Mouse (Mus musculus): ENCODE data around the gene Frmd4a.
A peak's percentile ranks its signal among the peaks of the same experiment; 100 is the strongest.

Gene Frmd4a

GRCm38 (mm10) chr2:4575163-4575562 is 557.6 kb downstream of the Frmd4a start:
- peak; percentile 96 for TF ChIP-seq NANOG (IDR thresholded peaks at IDR 0.05; ENCODE audit: borderline replicate concordance, low read length)
- TF ChIP-seq CTCF (conservative IDR thresholded peaks at IDR 0.05; ENCODE audit: low read length): no peak
- Histone ChIP-seq H3K4me3 (replicated peaks; ENCODE audit: low read length) (peak overlapping the region; percentile 11; the same call in 1 of the 2 replicates), H3K36me3 (ENCODE audit: insufficient read depth, low read length) (peaks cover 16% of the 10 kb centered on the region)

GRCm38 (mm10) chr2:4575975-4576374 is 558.5 kb downstream of the Frmd4a start:
- H3K4me3 ChIP-seq (replicated peaks; ENCODE audit: low read length): no peak overlapping the region
- no peak for TF ChIP-seq POU5F1 (IDR thresholded peaks at IDR 0.05; ENCODE audit: borderline replicate concordance, low read length)
- TF ChIP-seq CTCF (conservative IDR thresholded peaks at IDR 0.05; ENCODE audit: low read length): no peak
- no peak for TF ChIP-seq NANOG (IDR thresholded peaks at IDR 0.05; ENCODE audit: borderline replicate concordance, low read length)
- H3K36me3 ChIP-seq (ENCODE audit: insufficient read depth, low read length): peaks cover 16% of the 10 kb centered on the region
- peaks cover 90% of the 10 kb centered on the region for H3K4me1 ChIP-seq (replicated peaks; ENCODE audit: low read depth, low read length)
- H3K9me3 ChIP-seq (ENCODE audit: low read length): no peaks in the 10 kb centered on the region
- H3K27me3 ChIP-seq (ENCODE audit: insufficient read depth, low read length): no peaks in the 10 kb centered on the region

More at GRCm38 (mm10) chr2:4575163-4575562, 557.6 kb downstream of the Frmd4a start:
- Histone ChIP-seq H3K27me3 (ENCODE audit: insufficient read depth, low read length) (no peaks in the 10 kb centered on the region), H3K9me3 (ENCODE audit: low read length) (no peaks in the 10 kb centered on the region), H3K4me1 (replicated peaks; ENCODE audit: low read depth, low read length) (peaks cover 90% of the 10 kb centered on the region)

DNA sequence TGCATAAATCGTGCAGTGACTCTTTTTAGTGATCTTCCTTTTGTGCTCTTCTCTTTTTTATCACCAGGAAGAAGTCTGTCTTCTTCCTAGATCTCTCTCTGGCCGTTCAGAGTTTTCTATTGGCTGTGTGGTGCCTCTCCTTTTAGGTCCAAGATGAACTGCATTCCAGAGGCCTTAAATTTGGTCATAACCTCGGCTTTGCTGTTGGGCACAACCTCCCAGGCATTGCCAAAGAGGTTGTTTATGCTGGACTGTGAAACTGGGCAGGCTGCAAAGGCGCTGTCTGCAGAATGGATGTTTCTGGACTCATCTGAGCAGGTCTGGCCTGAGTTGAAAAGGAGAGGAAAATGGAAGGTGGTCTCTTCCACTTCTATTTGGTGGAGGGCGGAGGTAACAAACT is 560.8 kb downstream of the Frmd4a start:
- Histone ChIP-seq H3K9me3 (ENCODE audit: low read length) (no peaks in the 10 kb centered on the region), H3K4me3 (replicated peaks; ENCODE audit: low read length) (no peak overlapping the region), H3K27me3 (ENCODE audit: insufficient read depth, low read length) (no peaks in the 10 kb centered on the region), H3K36me3 (ENCODE audit: insufficient read depth, low read length) (0 out of 2 replicates have a peak, but pooled peaks cover 3% of the 10 kb centered on the region), H3K4me1 (replicated peaks; ENCODE audit: low read depth, low read length) (peaks cover 92% of the 10 kb centered on the region)
- TF ChIP-seq POU5F1 (IDR thresholded peaks at IDR 0.05; ENCODE audit: borderline replicate concordance, low read length) (no peak), NANOG (IDR thresholded peaks at IDR 0.05; ENCODE audit: borderline replicate concordance, low read length) (no peak), CTCF (conservative IDR thresholded peaks at IDR 0.05; ENCODE audit: low read length) (no peak)

GRCm38 (mm10) chr2:4579357-4580068 is 562.0 kb downstream of the Frmd4a start:
- Histone ChIP-seq H3K36me3 (ENCODE audit: insufficient read depth, low read length) (0 out of 2 replicates have a peak, but pooled peaks cover 2% of the 10 kb centered on the region), H3K4me1 (replicated peaks; ENCODE audit: low read depth, low read length) (peaks cover 81% of the 10 kb centered on the region), H3K27me3 (ENCODE audit: insufficient read depth, low read length) (no peaks in the 10 kb centered on the region), H3K4me3 (replicated peaks; ENCODE audit: low read length) (0 out of 2 replicates have a peak overlapping the region, but pooled peaks have one; percentile 17), H3K9me3 (ENCODE audit: low read length) (no peaks in the 10 kb centered on the region)
- TF ChIP-seq NANOG (IDR thresholded peaks at IDR 0.05; ENCODE audit: borderline replicate concordance, low read length) (no peak), POU5F1 (IDR thresholded peaks at IDR 0.05; ENCODE audit: borderline replicate concordance, low read length) (no peak), CTCF (conservative IDR thresholded peaks at IDR 0.05; ENCODE audit: low read length) (no peak)

- peaks cover 69% of the 10 kb centered on the region for H3K4me1 ChIP-seq (replicated peaks; ENCODE audit: low read depth, low read length)
- H3K4me3 ChIP-seq (replicated peaks; ENCODE audit: low read length): no peak overlapping the region
- H3K27me3 ChIP-seq (ENCODE audit: insufficient read depth, low read length): no peaks in the 10 kb centered on the region
- 0 out of 2 replicates have a peak, but pooled peaks cover 2% of the 10 kb centered on the region for H3K36me3 ChIP-seq (ENCODE audit: insufficient read depth, low read length)
- no peaks in the 10 kb centered on the region for H3K9me3 ChIP-seq (ENCODE audit: low read length)
- TF ChIP-seq POU5F1 (IDR thresholded peaks at IDR 0.05; ENCODE audit: borderline replicate concordance, low read length): no peak
- TF ChIP-seq NANOG (IDR thresholded peaks at IDR 0.05; ENCODE audit: borderline replicate concordance, low read length): no peak
- no peak for TF ChIP-seq CTCF (conservative IDR thresholded peaks at IDR 0.05; ENCODE audit: low read length)
Measured at GRCm38 (mm10) chr2:4580666-4581065, 563.1 kb downstream of the Frmd4a start.

DNA sequence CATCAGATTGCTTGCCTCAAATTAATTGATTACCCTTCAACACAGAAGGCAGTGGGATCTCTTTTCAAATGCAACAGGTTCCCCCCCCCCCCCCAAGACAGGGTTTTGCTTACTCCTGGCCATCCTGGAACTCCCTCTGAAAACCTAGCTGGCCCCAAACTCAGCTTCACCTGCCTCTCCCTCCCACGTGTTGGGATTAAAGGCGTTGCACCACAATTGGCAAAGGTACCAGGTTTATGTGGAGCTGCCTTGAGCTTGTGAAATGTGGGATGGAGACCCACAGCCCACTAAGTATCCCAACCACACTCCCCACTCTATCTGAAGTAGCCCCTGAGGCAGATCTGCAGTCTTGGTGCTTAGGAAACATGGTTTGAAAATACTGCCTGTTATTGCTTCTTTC is 565.4 kb downstream of the Frmd4a start:
- Histone ChIP-seq H3K27me3 (ENCODE audit: insufficient read depth, low read length) (no peaks in the 10 kb centered on the region), H3K9me3 (ENCODE audit: low read length) (no peaks in the 10 kb centered on the region), H3K4me1 (replicated peaks; ENCODE audit: low read depth, low read length) (peaks cover 69% of the 10 kb centered on the region), H3K36me3 (ENCODE audit: insufficient read depth, low read length) (peaks cover 6% of the 10 kb centered on the region; the same call in 1 of the 2 replicates), H3K4me3 (replicated peaks; ENCODE audit: low read length) (no peak overlapping the region)
- TF ChIP-seq CTCF (conservative IDR thresholded peaks at IDR 0.05; ENCODE audit: low read length) (no peak), POU5F1 (IDR thresholded peaks at IDR 0.05; ENCODE audit: borderline replicate concordance, low read length) (no peak), NANOG (IDR thresholded peaks at IDR 0.05; ENCODE audit: borderline replicate concordance, low read length) (no peak)

- Histone ChIP-seq H3K9me3 (ENCODE audit: low read length) (no peaks in the 10 kb centered on the region), H3K4me1 (replicated peaks; ENCODE audit: low read depth, low read length) (peaks cover 69% of the 10 kb centered on the region)
- TF ChIP-seq CTCF (conservative IDR thresholded peaks at IDR 0.05; ENCODE audit: low read length) (no peak), POU5F1 (IDR thresholded peaks at IDR 0.05; ENCODE audit: borderline replicate concordance, low read length) (no peak), NANOG (IDR thresholded peaks at IDR 0.05; ENCODE audit: borderline replicate concordance, low read length) (no peak)
Measured at GRCm38 (mm10) chr2:4584252-4584651, 566.7 kb downstream of the Frmd4a start.

DNA sequence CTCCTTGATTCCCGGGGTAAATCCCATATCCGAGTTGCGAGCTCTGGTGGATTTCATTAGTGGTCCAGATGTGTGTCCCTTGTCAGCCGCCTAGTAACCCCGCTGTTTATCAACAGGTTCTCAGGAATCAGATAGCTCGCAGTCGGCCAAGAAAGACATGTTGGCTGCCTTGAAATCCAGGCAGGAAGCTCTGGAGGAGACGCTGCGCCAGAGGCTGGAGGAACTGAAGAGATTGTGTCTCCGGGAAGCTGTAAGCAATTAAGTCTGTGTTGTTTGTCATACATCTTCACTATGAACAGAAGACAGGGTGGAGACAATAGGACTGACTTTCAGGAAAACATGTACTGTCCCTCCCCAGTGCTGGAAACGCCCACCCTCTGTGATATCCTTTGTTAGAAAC is 568.7 kb downstream of the Frmd4a start:
- H3K27me3 ChIP-seq (ENCODE audit: insufficient read depth, low read length): no peaks in the 10 kb centered on the region
- TF ChIP-seq POU5F1 (IDR thresholded peaks at IDR 0.05; ENCODE audit: borderline replicate concordance, low read length) (no peak), CTCF (conservative IDR thresholded peaks at IDR 0.05; ENCODE audit: low read length) (no peak), NANOG (IDR thresholded peaks at IDR 0.05; ENCODE audit: borderline replicate concordance, low read length) (no peak)
- peaks cover 21% of the 10 kb centered on the region for H3K36me3 ChIP-seq (ENCODE audit: insufficient read depth, low read length)
- H3K9me3 ChIP-seq (ENCODE audit: low read length): no peaks in the 10 kb centered on the region
- peaks cover 61% of the 10 kb centered on the region for H3K4me1 ChIP-seq (replicated peaks; ENCODE audit: low read depth, low read length)
- no peak overlapping the region for H3K4me3 ChIP-seq (replicated peaks; ENCODE audit: low read length)

More at GRCm38 (mm10) chr2:4584252-4584651, 566.7 kb downstream of the Frmd4a start:
- peaks cover 10% of the 10 kb centered on the region for H3K36me3 ChIP-seq (ENCODE audit: insufficient read depth, low read length)
- H3K27me3 ChIP-seq (ENCODE audit: insufficient read depth, low read length): no peaks in the 10 kb centered on the region
- no peak overlapping the region for H3K4me3 ChIP-seq (replicated peaks; ENCODE audit: low read length)
